Mouse (Mus musculus) c-Kit-negative CD71-positive TER-119-positive erythroid progenitor cells, embryonic 14.5 days (primary cell): ENCODE results near the gene Lrrc10.
"Not testable (repeated sequence)": the region's sequence is repeated elsewhere in the genome, so short reads cannot be mapped to it uniquely, and the experiment has no call there.

Experiments
- DNase-seq: peaks from one replicate; pipeline ENCODE4 v3.0.0-alpha.2; 2013; ENCODE audit warnings: low read depth, low spot score

The Lrrc10 gene

DNA sequence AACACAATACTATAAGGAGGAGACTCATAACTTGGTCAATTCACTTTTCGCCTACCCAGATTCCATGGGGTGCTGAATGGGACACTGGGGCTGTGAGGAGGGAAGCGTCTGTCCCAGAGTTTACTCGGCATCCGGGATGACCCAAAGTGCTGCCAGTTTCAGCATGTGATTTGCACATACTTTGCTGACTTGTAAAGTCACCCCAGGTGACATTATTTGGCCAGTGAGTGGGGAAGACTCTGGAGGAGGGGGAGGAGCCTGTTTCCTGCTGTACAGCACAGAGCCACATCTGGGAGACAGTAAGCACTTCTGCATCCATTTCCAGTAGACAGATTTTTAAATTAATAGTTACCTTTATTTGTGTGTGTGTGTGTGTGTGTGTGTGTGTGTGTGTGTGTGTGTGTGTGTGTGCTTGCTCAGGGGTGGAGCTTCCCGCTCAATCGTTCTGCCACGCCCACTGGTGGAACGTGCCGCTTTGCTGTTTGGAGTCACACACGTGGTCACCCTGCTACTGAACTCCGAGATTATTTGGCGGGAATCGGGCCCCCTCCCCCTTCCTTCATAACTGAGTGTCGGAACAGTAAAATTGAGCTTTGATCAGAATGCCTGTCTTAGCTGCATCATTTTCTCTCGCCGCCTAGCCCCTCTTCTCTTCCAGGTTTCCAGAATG, 1.5 kb upstream of the Lrrc10 start:
- not testable (repeated sequence) for DNase-seq

DNA sequence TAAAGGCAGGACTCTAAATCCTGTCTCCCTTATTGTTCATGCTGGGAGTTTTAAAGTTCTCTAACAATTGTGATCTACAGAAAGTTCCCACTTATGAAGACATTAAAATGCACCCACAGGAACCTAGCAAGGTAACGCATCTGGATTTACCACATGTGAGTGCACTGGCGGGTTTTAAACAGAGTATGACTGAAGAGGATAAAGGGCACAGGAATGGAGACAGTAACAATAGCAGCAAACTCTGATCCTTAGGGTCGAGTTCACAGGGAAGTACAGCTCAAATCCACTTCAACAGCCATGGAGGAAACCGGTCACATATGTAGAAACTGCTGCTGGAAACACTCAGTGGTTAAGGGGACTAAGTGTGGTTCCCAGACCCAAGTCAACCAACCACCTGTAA, 4.1 kb downstream of the Lrrc10 start:
- DNase-seq: no peak

GRCm38 (mm10) chr10:117049961-117050597, 4.9 kb downstream of the Lrrc10 start:
- DNase-seq: no peak

- DNase-seq: no peak
Observed at GRCm38 (mm10) chr10:117055668-117056067, 10.5 kb downstream of the Lrrc10 start.

GRCm38 (mm10) chr10:117062894-117063253, 17.7 kb downstream of the Lrrc10 start:
- no peak for DNase-seq

GRCm38 (mm10) chr10:117063254-117064021, 18.3 kb downstream of the Lrrc10 start, which contains the start of gene Cct2:
TSS of gene Cct2 (minus strand) at chr10:117063814.
- DNase-seq: peak; percentile 94

- DNase-seq: no peak
Observed at GRCm38 (mm10) chr10:117064076-117064475, 18.9 kb downstream of the Lrrc10 start.

GRCm38 (mm10) chr10:117069109-117069508, 24.0 kb downstream of the Lrrc10 start:
- no peak for DNase-seq

DNA sequence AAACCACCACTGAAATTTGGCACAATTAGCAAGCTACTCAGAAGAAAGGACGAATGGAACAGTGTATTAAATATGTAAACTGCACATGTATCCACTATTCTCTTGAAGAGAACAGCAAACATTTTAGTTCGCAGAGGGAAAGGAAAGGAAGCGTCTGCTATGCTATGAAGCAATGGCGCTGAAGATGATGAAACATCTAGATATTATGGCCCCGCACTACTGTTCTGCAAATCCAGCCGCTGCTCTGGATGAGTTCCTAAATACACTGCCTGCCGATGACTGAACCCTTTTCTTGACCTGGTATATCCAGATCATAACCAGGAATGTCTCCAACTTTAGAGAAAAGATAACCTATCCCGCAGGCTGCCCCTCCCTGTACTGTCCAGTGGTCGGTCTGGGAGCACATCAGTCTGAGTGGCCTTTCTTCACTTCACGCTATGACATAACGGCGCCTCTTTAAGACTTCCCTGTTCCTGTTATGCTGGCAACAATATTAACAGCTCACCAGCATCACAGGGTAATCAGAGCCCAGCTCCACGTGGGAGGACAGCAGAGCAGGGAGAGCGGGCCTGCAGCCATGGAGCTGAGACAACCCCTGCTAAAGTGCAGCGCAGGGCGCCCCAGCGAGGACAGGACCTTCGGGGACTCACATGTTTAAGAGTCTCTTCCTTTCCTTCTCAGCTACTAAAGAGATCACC, 27.2 kb downstream of the Lrrc10 start:
- DNase-seq: no peak

DNA sequence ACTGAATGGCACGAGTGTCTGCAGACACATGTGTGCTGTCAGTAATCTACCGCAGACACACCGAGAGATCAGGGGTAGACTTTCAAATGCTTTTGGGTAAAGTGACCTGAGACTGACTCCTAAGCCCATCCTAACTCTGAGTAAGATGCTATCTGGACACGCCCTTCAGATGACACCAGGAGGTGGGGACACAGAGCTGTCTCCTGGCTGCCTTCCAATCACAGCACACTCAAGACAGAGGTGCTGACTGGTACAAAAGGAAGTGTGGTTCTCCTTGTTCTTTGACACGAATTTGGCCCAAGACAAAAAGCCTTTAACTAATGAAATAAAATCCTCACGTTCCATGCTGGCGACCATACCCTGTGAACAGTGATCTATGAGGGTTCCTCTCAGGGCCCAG, 28.0 kb downstream of the Lrrc10 start:
- no peak for DNase-seq

DNA sequence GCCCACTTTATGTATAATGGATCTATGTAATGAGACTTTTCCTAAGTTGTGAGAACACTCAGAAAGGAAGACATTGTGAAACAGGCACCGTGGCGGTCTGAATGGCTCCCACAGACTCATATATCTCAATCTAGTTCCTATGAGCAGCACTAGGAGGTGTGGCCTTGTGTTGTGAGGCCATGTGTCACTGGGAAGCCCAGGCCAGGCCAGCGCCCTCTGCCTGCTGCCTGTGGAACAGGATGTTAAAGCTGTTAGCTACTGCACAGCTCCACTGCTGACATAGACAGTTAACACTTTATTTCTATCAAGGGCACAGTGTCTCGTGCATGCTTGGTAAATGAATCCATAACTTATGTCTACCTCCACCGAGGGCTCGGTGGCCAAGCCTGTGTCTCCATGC, 33.1 kb downstream of the Lrrc10 start:
- no peak for DNase-seq

- no peak for DNase-seq
Observed at GRCm38 (mm10) chr10:117081326-117081725, 36.2 kb downstream of the Lrrc10 start.

GRCm38 (mm10) chr10:117081914-117082359, 36.8 kb downstream of the Lrrc10 start:
- no peak for DNase-seq

- no peak for DNase-seq
Observed at GRCm38 (mm10) chr10:117089628-117090027, 44.5 kb downstream of the Lrrc10 start.

DNA sequence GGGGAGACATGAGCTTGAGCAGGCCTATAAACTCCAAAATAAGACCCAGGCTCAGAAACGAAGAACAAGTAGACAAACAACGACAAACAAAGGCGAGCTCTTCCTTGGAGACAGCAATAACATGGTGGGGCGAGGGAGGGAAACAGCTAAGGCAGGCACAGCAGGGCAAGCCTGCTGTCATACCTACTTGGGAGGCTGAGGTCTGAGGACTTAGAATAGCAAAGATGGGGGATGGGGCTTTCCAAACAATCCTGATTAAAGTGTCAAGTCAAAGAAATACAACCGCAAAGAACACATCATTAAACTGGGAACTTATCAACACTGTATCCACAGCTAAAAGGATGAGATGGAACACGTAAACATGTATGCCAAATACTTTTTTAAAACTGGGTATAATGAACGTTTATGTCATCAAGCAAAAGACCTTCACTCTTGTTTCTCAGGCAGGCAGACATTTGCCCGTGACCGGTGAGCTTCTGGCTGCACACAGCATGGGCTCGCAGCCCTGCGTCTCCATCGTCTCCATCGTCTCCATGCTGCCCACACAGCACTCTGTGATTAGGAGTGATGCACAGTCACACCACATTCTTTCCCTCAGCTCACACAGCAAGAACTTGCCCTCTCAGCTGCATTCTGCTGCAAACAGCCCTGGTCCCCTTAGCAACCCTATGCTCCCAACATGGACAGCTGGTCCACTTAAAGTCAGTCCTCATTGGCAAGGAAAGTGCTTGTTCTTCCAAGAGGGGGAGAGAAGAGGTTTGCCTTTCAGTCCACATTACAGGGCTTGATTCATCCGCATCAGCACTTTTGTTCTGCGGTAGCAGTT, 49.6 kb downstream of the Lrrc10 start:
- no peak for DNase-seq

- no peak for DNase-seq
Observed at GRCm38 (mm10) chr10:117096096-117096495, 51.0 kb downstream of the Lrrc10 start.
